Mouse (Mus musculus): ENCODE results near the gene Bcl6b. TPM values are rescaled to one million over a fixed set of nuclear protein-coding genes. Genes with fewer than 3 reads are reported as not detected.

Gene Bcl6b
- total RNA-seq, 4 experiments from 2014 or later = 5.9 to 22.0 (median 17.3) TPM

- no peak for DNase-seq (ENCODE audit: low spot score)
Measured at GRCm38 (mm10) chr11:70233016-70233415, 3.4 kb upstream of the Bcl6b start.

GRCm38 (mm10) chr11:70232546-70232945 lies 2.9 kb upstream of the Bcl6b start:
- no peak for DNase-seq (ENCODE audit: low spot score)

- peak; percentile 90 for DNase-seq (ENCODE audit: low spot score)
Measured at GRCm38 (mm10) chr11:70230239-70230727, 685 bp upstream of the Bcl6b start.

GRCm38 (mm10) chr11:70228828-70229227 lies 770 bp downstream of the Bcl6b start:
- peak; percentile 87 for DNase-seq (ENCODE audit: low spot score)

- no peak for DNase-seq (ENCODE audit: low spot score)
Measured at GRCm38 (mm10) chr11:70227661-70228245, 1.8 kb downstream of the Bcl6b start.

DNA sequence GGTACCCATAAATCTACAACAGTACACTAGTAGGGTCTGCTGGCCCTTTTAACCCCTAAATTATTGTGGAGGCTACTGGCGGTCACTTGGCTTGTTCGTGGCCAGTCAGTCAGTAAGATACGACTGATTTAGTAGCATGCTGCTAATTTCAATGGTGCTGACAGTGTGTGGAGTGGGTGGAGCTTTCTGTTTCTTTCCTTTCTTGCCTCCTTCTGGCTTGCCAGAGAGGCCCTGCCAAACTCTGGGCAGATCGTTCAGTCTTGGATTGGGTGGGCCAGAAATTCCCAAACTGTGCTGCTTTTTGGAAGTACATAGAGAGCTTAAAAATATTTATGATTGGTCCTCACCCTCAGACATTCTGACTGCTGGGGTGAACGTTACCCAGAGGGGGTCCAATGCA lies 2.5 kb downstream of the Bcl6b start:
- DNase-seq (ENCODE audit: low spot score) = no peak

DNA sequence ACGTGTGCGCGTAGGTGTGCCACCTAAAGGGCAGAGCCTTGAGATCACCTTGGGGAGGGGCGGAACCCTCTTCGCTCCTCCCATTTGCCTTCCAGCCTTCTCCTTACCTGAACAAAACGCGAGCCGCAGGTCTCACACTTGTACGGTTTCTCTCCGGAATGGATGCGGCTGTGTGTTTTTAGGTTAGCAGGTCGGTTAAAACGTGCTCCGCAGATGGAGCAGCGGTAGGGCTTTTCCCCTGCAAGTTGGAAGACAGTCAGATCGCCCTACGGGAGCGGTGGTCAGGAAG lies 3.1 kb downstream of the Bcl6b start:
- DNase-seq (ENCODE audit: low spot score) = no peak

GRCm38 (mm10) chr11:70225798-70226601 lies 3.6 kb downstream of the Bcl6b start:
- DNase-seq (ENCODE audit: low spot score) = no peak

- peak; percentile 90 for DNase-seq (ENCODE audit: low spot score)
Measured at GRCm38 (mm10) chr11:70223724-70224123, 5.9 kb downstream of the Bcl6b start.

- DNase-seq (ENCODE audit: low spot score) = peak; percentile 75
Measured at GRCm38 (mm10) chr11:70221603-70222500, 7.7 kb downstream of the Bcl6b start.

- peak; percentile 94 for DNase-seq (ENCODE audit: low spot score)
Measured at GRCm38 (mm10) chr11:70220731-70221602, 8.6 kb downstream of the Bcl6b start, which contains the start of gene Slc16a13. TSS of gene Slc16a13 (minus strand) at chr11:70221064.

DNA sequence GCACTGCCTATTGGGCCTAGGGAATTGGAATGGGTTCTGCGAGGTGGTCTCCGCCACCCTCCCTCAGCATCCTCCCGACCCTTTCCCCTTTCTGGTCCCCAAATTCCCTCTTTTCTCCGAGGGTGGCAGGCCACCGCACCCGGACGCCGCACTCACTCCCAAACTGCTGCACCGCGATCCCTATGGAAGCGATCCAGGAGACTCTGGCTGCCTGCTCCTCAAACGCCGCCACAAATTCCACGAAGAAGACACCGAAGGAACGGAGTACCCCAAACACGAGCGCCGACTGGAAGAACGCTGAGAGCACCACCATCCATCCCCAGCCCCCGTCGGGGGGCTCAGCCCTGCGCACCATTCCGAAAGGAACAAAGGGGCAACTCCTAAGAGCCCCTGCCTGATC lies 9.3 kb downstream of the Bcl6b start:
- DNase-seq (ENCODE audit: low spot score) = no peak

DNA sequence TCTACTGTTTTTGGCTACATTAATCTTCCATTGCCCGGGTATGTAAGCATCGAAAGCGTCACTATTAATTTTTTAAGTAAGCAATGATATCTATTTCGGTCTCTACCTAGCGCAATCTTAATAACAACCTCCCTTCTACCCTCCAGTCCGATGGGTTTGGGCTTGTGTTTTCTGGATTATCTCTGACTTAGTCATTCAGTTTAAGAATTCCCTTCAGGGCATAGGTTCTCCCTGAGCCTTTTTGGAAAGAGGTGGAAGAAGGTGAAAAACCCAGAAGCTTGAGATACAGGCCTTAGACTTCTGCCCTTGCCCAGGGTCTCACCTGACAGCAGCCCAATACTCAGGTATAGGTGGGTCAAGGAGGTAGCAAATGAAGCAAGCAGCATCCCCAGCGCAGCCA lies 9.7 kb downstream of the Bcl6b start:
- DNase-seq (ENCODE audit: low spot score) = no peak

GRCm38 (mm10) chr11:70218741-70219470 lies 10.7 kb downstream of the Bcl6b start:
- no peak for DNase-seq (ENCODE audit: low spot score)

- no peak for DNase-seq (ENCODE audit: low spot score)
Measured at GRCm38 (mm10) chr11:70218039-70218438, 11.6 kb downstream of the Bcl6b start.

DNA sequence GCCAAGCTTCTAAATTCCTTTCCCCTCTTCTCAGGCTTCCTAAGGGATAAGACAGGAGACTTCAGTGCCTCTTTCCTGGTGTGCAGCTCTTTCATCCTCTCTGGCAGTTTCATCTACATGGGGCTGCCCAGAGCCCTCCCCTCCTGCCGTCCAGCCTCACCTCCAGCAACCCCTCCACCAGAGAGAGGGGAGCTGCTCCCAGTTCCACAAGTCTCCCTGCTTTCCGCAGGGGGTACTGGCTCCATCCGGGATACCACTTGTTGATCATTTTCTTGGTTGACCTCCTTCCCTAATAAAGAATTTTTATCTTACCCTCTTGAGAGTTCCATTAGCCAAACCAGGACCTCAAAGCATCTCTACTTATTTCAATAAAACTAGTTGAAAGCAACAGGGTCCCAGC lies 13.5 kb downstream of the Bcl6b start:
- no peak for DNase-seq (ENCODE audit: low spot score)

GRCm38 (mm10) chr11:70215301-70215700 lies 14.3 kb downstream of the Bcl6b start:
- no peak for DNase-seq (ENCODE audit: low spot score)

GRCm38 (mm10) chr11:70214856-70215209 lies 14.8 kb downstream of the Bcl6b start:
- no peak for DNase-seq (ENCODE audit: low spot score)

DNA sequence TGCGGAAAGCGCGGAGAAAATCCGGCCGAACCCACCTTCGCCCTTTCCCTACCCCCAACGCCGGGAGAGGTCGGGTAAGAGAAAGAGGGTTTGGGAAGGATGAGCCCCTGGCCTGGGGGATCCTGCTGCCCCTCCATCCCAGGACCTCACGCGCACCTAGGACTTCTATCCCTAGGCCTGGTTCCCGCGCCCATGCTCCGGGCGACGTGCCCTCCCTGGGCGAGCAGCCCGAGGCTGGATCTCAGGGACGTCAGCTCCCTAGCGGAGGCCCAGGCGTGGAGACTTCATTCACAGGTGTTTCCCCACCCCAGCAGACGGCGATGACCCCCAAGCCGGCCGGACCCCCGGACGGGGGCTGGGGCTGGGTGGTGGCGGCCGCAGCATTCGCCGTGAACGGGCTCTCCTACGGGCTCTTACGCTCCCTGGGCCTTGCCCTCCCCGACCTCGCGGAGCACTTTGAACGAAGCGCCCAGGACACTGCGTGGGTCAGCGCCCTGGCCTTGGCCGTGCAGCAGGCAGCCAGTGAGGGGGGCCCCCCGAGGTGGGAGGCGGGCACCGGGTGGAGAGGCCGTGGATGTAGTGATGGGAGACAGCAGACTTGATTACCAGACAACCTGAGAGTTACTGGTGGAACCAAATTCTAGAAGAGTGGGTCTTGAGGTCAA lies 15.3 kb downstream of the Bcl6b start:
- no peak for DNase-seq (ENCODE audit: low spot score)

DNA sequence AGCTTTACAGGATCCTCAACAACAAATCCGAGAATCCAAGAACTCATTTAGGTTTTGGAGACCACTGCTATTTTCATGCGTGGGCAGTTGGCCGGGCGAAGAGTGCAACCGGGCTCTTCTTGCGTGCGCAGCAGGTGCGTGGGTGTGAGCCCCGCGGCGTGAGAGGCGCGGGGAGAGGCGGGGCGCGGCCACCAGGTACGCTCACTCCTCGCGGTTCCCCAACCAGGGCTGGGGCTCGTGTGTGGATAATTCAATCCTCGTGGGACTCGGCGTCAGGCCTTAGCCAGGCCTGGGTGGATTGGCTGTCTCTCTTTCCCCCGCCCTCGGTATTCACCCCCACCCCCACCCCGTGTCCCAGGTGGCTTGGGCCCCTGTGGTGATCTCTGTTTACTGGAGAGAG lies 15.9 kb downstream of the Bcl6b start:
- no peak for DNase-seq (ENCODE audit: low spot score)
